Mouse (Mus musculus): ENCODE measurements at regions not wholly inside any gene's neighbourhood (a gene's known extent, or its start where the extent isn't known, plus 50 kb on each side); places are given as distances from the start of the nearest gene placed in this dataset.

- TF ChIP-seq CTCF (conservative IDR thresholded peaks at IDR 0.05 in 1 of 2, IDR thresholded peaks at IDR 0.05 in 1 of 2; ENCODE audit: low read depth in 2 of 2, low read length in 2 of 2) (no peak), MYC (IDR thresholded peaks at IDR 0.05; ENCODE audit: low read depth, low read length) (no peak)
Measured at GRCm38 (mm10) chr10:3646151-3646910, 93.8 kb upstream of the Plekhg1 start.

All from CH12.LX (cell line).